Mouse (Mus musculus) CH12.LX (cell line): ENCODE data around the gene Nfx1.

ENCODE experiments used
- CTCF ChIP-seq, 2 experiments: IDR thresholded peaks in 1 of 2; conservative IDR thresholded peaks in 1 of 2; 2 replicates each; pipeline ENCODE4 v1.5.1; 2011 to 2012; ENCODE audit warnings: low read depth in 2 of 2, low read length in 2 of 2, improper control_type of control experiment in 1 of 2, inconsistent platforms in 1 of 2, mild to moderate bottlenecking in 1 of 2, moderate library complexity in 1 of 2
- EP300 ChIP-seq: IDR thresholded peaks from 2 replicates; pipeline ENCODE4 v1.6.1; 2011; ENCODE audit warnings: low read length, improper control_type of control experiment
- MEF2A ChIP-seq: IDR thresholded peaks from 2 replicates; pipeline ENCODE4 v1.6.1; 2014; ENCODE audit warnings: low read depth, mild to moderate bottlenecking, inconsistent platforms, low read length, improper control_type of control experiment, borderline replicate concordance
- MYC ChIP-seq: IDR thresholded peaks from 2 replicates; pipeline ENCODE4 v1.6.1; 2011; ENCODE audit warnings: low read depth, mild to moderate bottlenecking, improper control_type of control experiment, low read length
- ZC3H11A ChIP-seq: IDR thresholded peaks from 2 replicates; pipeline ENCODE4 v1.6.1; 2012; ENCODE audit warnings: low read depth, mild to moderate bottlenecking, inconsistent platforms, low read length, improper control_type of control experiment

- TF ChIP-seq MYC (no peak), CTCF (conservative IDR thresholded peaks at IDR 0.05 in 1 of 2, IDR thresholded peaks at IDR 0.05 in 1 of 2; ENCODE audit: low read depth in 2 of 2, low read length in 2 of 2) (no peak), ZC3H11A (no peak), MEF2A (no peak), EP300 (no peak)
These were observed 101.1 kb downstream of the Nfx1 start for GRCm38 (mm10) chr4:41071500-41072429.
